In the genomic region with DNA sequence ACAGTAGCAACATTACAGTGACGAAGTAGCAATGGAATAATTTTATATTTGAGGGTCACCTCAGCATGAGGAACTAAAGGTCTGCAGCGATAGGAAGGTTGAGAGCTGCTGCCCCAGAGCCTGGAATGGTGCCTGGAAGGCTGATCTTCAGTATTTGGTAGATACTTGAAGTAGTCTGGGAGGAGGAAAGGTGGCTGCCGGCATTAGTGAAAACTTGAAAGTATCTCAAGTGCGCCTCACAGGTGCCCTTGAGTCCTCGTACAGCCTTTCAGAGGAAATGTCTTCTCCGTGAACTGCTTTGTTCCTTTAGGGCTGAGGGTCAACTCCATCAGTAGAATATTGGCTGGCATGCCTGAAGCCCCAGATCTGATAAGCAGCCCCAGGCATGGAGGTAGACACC, we compare ENCODE assay signal across 21 mouse cellular contexts. TPM values are rescaled to one million over a fixed set of nuclear protein-coding genes. Genes with fewer than 3 reads are reported as not detected.
DNase-seq lines count a peak whose midpoint lies in the region; ATAC-seq and TF ChIP-seq lines count a peak whose summit lies in the region.
"Had no signal": no experiment of that assay in that cellular context is flagged by ENCODE, and none has a peak within 500 bp of the region (broad histone marks: within the 10 kb centered on the region; RNA-seq: fewer than 3 reads in every experiment).

No protein-coding gene starts in this region.

- TF ChIP-seq CTCF in lung, postnatal 0 days (IDR thresholded peaks at IDR 0.05), result no peak
- no peak for TF ChIP-seq CTCF in midbrain, postnatal 0 days (IDR thresholded peaks at IDR 0.05)

- 77% methylated on average over 6 of the region's 6 CpGs for WGBS in liver, embryonic 12.5 days (ENCODE audit: insufficient replicate concordance)
- WGBS in liver, embryonic 16.5 days (ENCODE audit: insufficient replicate concordance), result 76% methylated on average over 6 of the region's 6 CpGs
- 46% methylated on average over 6 of the region's 6 CpGs for WGBS in lung, postnatal 0 days
- WGBS in midbrain, postnatal 0 days, result 86% methylated on average over 6 of the region's 6 CpGs

- peaks cover 59% of the 10 kb centered on the region for H3K4me1 ChIP-seq in liver, embryonic 12.5 days
- peaks cover 44% of the 10 kb centered on the region for H3K4me1 ChIP-seq in liver, embryonic 16.5 days (ENCODE audit: control insufficient read depth, low read depth, low read length)
- peaks cover 8% of the 10 kb centered on the region; the same call in 1 of the 2 replicates for H3K4me1 ChIP-seq in lung, postnatal 0 days (ENCODE audit: insufficient read depth, low read depth, low read length)
- peaks cover 4% of the 10 kb centered on the region; the same call in 1 of the 2 replicates for H3K4me1 ChIP-seq in midbrain, postnatal 0 days (ENCODE audit: insufficient read depth, low read length)

- no peaks in the 10 kb centered on the region for H3K9me3 ChIP-seq in liver, embryonic 12.5 days (replicated peaks)
- H3K9me3 ChIP-seq in liver, embryonic 16.5 days (replicated peaks; ENCODE audit: control insufficient read depth, low read length), result no peaks in the 10 kb centered on the region
- no peaks in the 10 kb centered on the region for H3K9me3 ChIP-seq in lung, postnatal 0 days (ENCODE audit: low read length)
- no peaks in the 10 kb centered on the region for H3K9me3 ChIP-seq in midbrain, postnatal 0 days (ENCODE audit: low read length)
- H3K9me3 ChIP-seq: embryonic facial prominence, embryonic 13.5 days; forebrain, embryonic 13.5 days; G1E; heart, embryonic 12.5 days; hindbrain, embryonic 10.5 days had no signal

- no peak overlapping the region for H3K9ac ChIP-seq in liver, embryonic 12.5 days
- H3K9ac ChIP-seq in liver, embryonic 16.5 days (ENCODE audit: low read depth, low read length), result no peak overlapping the region
- no peak overlapping the region for H3K9ac ChIP-seq in lung, postnatal 0 days (replicated peaks; ENCODE audit: low read depth)
- no peak overlapping the region for H3K9ac ChIP-seq in midbrain, postnatal 0 days (replicated peaks; ENCODE audit: low read length, poor library complexity, severe bottlenecking)
- H3K9ac ChIP-seq: embryonic facial prominence, embryonic 13.5 days; forebrain, embryonic 13.5 days; forebrain, postnatal 0 days; heart, embryonic 12.5 days; hindbrain, embryonic 14.5 days had no signal

- no peak for DNase-seq in liver
- peak; percentile 47 for DNase-seq in lung, postnatal 0 days (ENCODE audit: low spot score)
- DNase-seq in lung, postnatal 4 days, result peak; percentile 30 to 68
- DNase-seq in midbrain, postnatal 0 days (ENCODE audit: low spot score), result no peak
- no peak for DNase-seq in cerebellum, adult 9-10 months
- DNase-seq: adrenal gland, postnatal 14 days; B cell, adult 2 months; cerebellum, adult 11-12 months; cerebellum, adult 9-11 months; cerebellum, postnatal 36 days; forebrain, postnatal 0 days; gastrocnemius, postnatal 25 days had no signal

- H3K4me2 ChIP-seq in liver, embryonic 12.5 days, result peak overlapping the region; percentile 47; the same call in 1 of the 2 replicates
- 0 out of 2 replicates have a peak overlapping the region, but pooled peaks have one; percentile 29 for H3K4me2 ChIP-seq in liver, embryonic 16.5 days (ENCODE audit: low read depth, low read length)
- no peak overlapping the region for H3K4me2 ChIP-seq in lung, postnatal 0 days (replicated peaks; ENCODE audit: low read depth, low read length)
- H3K4me2 ChIP-seq in midbrain, postnatal 0 days (ENCODE audit: low read depth, low read length, poor library complexity, severe bottlenecking), result no peak overlapping the region
- H3K4me2 ChIP-seq: embryonic facial prominence, embryonic 13.5 days; forebrain, embryonic 13.5 days; heart, embryonic 12.5 days; hindbrain, embryonic 14.5 days had no signal

- ATAC-seq in liver, embryonic 12.5 days, result no peak
- no peak for ATAC-seq in liver, embryonic 16.5 days (ENCODE audit: low read depth)
- no peak for ATAC-seq in lung, postnatal 0 days
- no peak for ATAC-seq in midbrain, postnatal 0 days (ENCODE audit: low FRiP score)
- ATAC-seq: CD4-positive, CD25-positive, alpha-beta regulatory T cell, adult 4 months; forebrain, embryonic 13.5 days; forebrain, postnatal 0 days had no signal

- peaks cover under 1% of the 10 kb centered on the region; the same call in 1 of the 2 replicates for H3K36me3 ChIP-seq in liver, embryonic 12.5 days
- no peaks in the 10 kb centered on the region for H3K36me3 ChIP-seq in liver, embryonic 16.5 days (ENCODE audit: control insufficient read depth, insufficient read depth)
- H3K36me3 ChIP-seq in lung, postnatal 0 days (ENCODE audit: insufficient read depth, low read length), result no peaks in the 10 kb centered on the region
- no peaks in the 10 kb centered on the region for H3K36me3 ChIP-seq in midbrain, postnatal 0 days (ENCODE audit: insufficient read depth, low read length)
- H3K36me3 ChIP-seq: embryonic facial prominence, embryonic 13.5 days; heart, embryonic 12.5 days; hindbrain, embryonic 10.5 days had no signal

- H3K4me3 ChIP-seq in liver, embryonic 12.5 days, result no peak overlapping the region
- H3K4me3 ChIP-seq in liver, embryonic 16.5 days (ENCODE audit: low read depth, low read length), result no peak overlapping the region
- H3K4me3 ChIP-seq in lung, postnatal 0 days (ENCODE audit: low read depth, low read length), result no peak overlapping the region
- H3K4me3 ChIP-seq in midbrain, postnatal 0 days (ENCODE audit: low read depth, low read length), result no peak overlapping the region
- H3K4me3 ChIP-seq: embryonic facial prominence, embryonic 13.5 days; forebrain, embryonic 13.5 days; heart, embryonic 12.5 days; hindbrain, embryonic 10.5 days had no signal

- H3K27me3 ChIP-seq in liver, embryonic 12.5 days (replicated peaks), result no peaks in the 10 kb centered on the region
- no peaks in the 10 kb centered on the region for H3K27me3 ChIP-seq in liver, embryonic 16.5 days (ENCODE audit: control insufficient read depth, insufficient read depth, low read depth, low read length)
- no peaks in the 10 kb centered on the region for H3K27me3 ChIP-seq in lung, postnatal 0 days (replicated peaks; ENCODE audit: insufficient read depth, low read length)
- H3K27me3 ChIP-seq in midbrain, postnatal 0 days (ENCODE audit: insufficient read depth, low read length), result no peaks in the 10 kb centered on the region
- H3K27me3 ChIP-seq: embryonic facial prominence, embryonic 13.5 days; heart, embryonic 12.5 days had no signal

- H3K27ac ChIP-seq in liver, embryonic 12.5 days, result peak overlapping the region; percentile 62
- H3K27ac ChIP-seq in liver, embryonic 16.5 days (ENCODE audit: low read length), result peak overlapping the region; percentile 54; the same call in 1 of the 2 replicates
- no peak overlapping the region for H3K27ac ChIP-seq in lung, postnatal 0 days (ENCODE audit: low read length)
- H3K27ac ChIP-seq in midbrain, postnatal 0 days (ENCODE audit: low read depth, low read length), result no peak overlapping the region
- H3K27ac ChIP-seq: embryonic facial prominence, embryonic 13.5 days; forebrain, embryonic 13.5 days; hindbrain, embryonic 10.5 days; hindbrain, embryonic 14.5 days had no signal

- TF ChIP-seq EP300 in lung, postnatal 0 days (IDR thresholded peaks at IDR 0.05), result no peak

RNA-seq across cellular contexts. Expression of gene Gss, which starts 2.9 kb away (rescaled TPM):
- polyA plus RNA-seq in liver, embryonic 12.5 days (2016; fragmentation: Nextera tagmentation; extraction: Ambion mirVana), result 64.0 and 64.1 TPM in 2 replicates
- 77.8 and 81.1 TPM in 2 replicates for polyA plus RNA-seq in liver, embryonic 16.5 days (2015; fragmentation: Nextera tagmentation; extraction: Ambion mirVana)
- 37.1 and 39.4 TPM in 2 replicates for polyA plus RNA-seq in lung, postnatal 0 days (2015; fragmentation: Nextera tagmentation; extraction: Ambion mirVana)
- 9.2 and 12.9 TPM in 2 replicates for total RNA-seq in midbrain, postnatal 0 days (2014; rRNA removed)
- polyA plus RNA-seq in midbrain, postnatal 0 days (2015; fragmentation: Nextera tagmentation; extraction: Ambion mirVana), result 11.6 and 12.1 TPM in 2 replicates

RNA-seq across cellular contexts. Expression of gene Myh7b, which starts 15.5 kb away (rescaled TPM):
- 6.0 TPM in 2 replicates for polyA plus RNA-seq in liver, embryonic 12.5 days (2016; fragmentation: Nextera tagmentation; extraction: Ambion mirVana)
- polyA plus RNA-seq in liver, embryonic 16.5 days (2015; fragmentation: Nextera tagmentation; extraction: Ambion mirVana), result 0.94 and 1.7 TPM in 2 replicates
- polyA plus RNA-seq in lung, postnatal 0 days (2015; fragmentation: Nextera tagmentation; extraction: Ambion mirVana), result 0.38 and 0.54 TPM in 2 replicates
- total RNA-seq in midbrain, postnatal 0 days (2014; rRNA removed), result 0.14 and 0.38 TPM in 2 replicates
- polyA plus RNA-seq in midbrain, postnatal 0 days (2015; fragmentation: Nextera tagmentation; extraction: Ambion mirVana), result 1.5 and 3.4 TPM in 2 replicates
- polyA plus RNA-seq: CD4-positive, CD25-positive, alpha-beta regulatory T cell, adult 4 months had no signal

Comparison
In these comparisons a context has a peak if more than half of its experiments do, and no peak if none do; other contexts are left out.
1. H3K27ac ChIP-seq: peak in liver, embryonic 12.5 days (single experiment) and liver, embryonic 16.5 days (single experiment); none in lung, postnatal 0 days (single experiment) and midbrain, postnatal 0 days (single experiment).
2. H3K4me2 ChIP-seq: peak in liver, embryonic 12.5 days (single experiment) and liver, embryonic 16.5 days (single experiment); none in lung, postnatal 0 days (single experiment) and midbrain, postnatal 0 days (single experiment).
3. DNase-seq: peak in lung, postnatal 0 days (single experiment) and lung, postnatal 4 days (2 of 2); none in liver (single experiment), midbrain, postnatal 0 days (single experiment) and cerebellum, adult 9-10 months (single experiment).